Mouse (Mus musculus) heart, adult 2 months (tissue): ENCODE measurements around the gene Mkln1. TPM values are rescaled to one million over a fixed set of nuclear protein-coding genes. Genes with fewer than 3 reads are reported as not detected.
A peak's percentile ranks its signal among the peaks of the same experiment; 100 is the strongest.

Experiments used
- DNase-seq, 2 experiments: peaks; one replicate each; pipeline ENCODE4 v3.0.0; 2021
- H3K27ac ChIP-seq: fragments of 200-600 bp; 2 replicates; pipeline ENCODE4 v1.8.1; 2022
- H3K27me3 ChIP-seq: fragments of 200-500 bp; 2 replicates; pipeline ENCODE4 v1.6.1; 2012; ENCODE audit warnings: mild to moderate bottlenecking, low read length, inconsistent platforms, mixed read lengths; ENCODE audit not compliant: control insufficient read depth, insufficient read depth
- H3K36me3 ChIP-seq: fragments of 200-500 bp; 2 replicates; pipeline ENCODE4 v1.6.1; 2012; ENCODE audit warnings: low read length, inconsistent platforms; ENCODE audit not compliant: control insufficient read depth, insufficient read depth
- H3K4me1 ChIP-seq: fragments of 200-500 bp; 2 replicates; pipeline ENCODE4 v1.6.1; 2011; ENCODE audit warnings: low read length; ENCODE audit not compliant: control insufficient read depth, insufficient read depth
- H3K4me3 ChIP-seq: fragments of 200-600 bp; 2 replicates; pipeline ENCODE4 v1.8.1; 2022
- H3K79me2 ChIP-seq: fragments of 200-500 bp; replicated peaks from 2 replicates; pipeline ENCODE4 v1.6.1; 2012; ENCODE audit warnings: mild to moderate bottlenecking, inconsistent platforms, low read length, moderate library complexity, mixed read lengths; ENCODE audit not compliant: control insufficient read depth, insufficient read depth
- H3K9ac ChIP-seq: fragments of 200-500 bp; 2 replicates; pipeline ENCODE4 v1.6.1; 2012; ENCODE audit warnings: low read depth, mild to moderate bottlenecking, control low read depth, inconsistent platforms, low read length, mixed read lengths
- CTCF ChIP-seq: fragments of 200-600 bp; IDR thresholded peaks from 2 replicates; pipeline ENCODE4 v1.8.1; 2022; ENCODE audit warnings: antibody characterized with exemption, mild to moderate bottlenecking, moderate library complexity
- EP300 ChIP-seq: fragments of 200-500 bp; IDR thresholded peaks from 2 replicates; pipeline ENCODE4 v1.6.1; 2011; ENCODE audit warnings: low read depth, low read length, control low read depth; ENCODE audit not compliant: insufficient read depth
- POLR2A ChIP-seq: fragments of 200-500 bp; IDR thresholded peaks from 2 replicates; pipeline ENCODE4 v1.6.1; 2011; ENCODE audit warnings: mild to moderate bottlenecking, low read depth, low read length, control low read depth; ENCODE audit not compliant: insufficient read depth
- WGBS: fragments of 180-500 bp; shearing (Covaris S2); methylation state at CpG from one replicate; pipeline ENCODE4 v1.1.7; 2018; 5-methylcytosine and 5-hydroxymethylcytosine counted together
- intact Hi-C: fragments of 180-260 bp; cut with DNase I; formaldehyde crosslinking; loops from one replicate; pipeline ENCODE4 v1.15.1; 2025
- polyA plus RNA-seq: library from polyadenylated mRNA; depleted of rRNA; stranded (reverse); fragments of >200 nt; gene quantifications from 2 replicates; pipeline ENCODE4 v1.2.3, GENCODE M21; 2012
- total RNA-seq, 2 experiments: library from RNA; stranded (reverse); gene quantifications; 2 replicates each; pipeline ENCODE4 v1.2.3; 2021

Gene Mkln1
- total and polyA plus RNA-seq, 3 experiments = 52.5 to 157 (median 148) TPM

DNA sequence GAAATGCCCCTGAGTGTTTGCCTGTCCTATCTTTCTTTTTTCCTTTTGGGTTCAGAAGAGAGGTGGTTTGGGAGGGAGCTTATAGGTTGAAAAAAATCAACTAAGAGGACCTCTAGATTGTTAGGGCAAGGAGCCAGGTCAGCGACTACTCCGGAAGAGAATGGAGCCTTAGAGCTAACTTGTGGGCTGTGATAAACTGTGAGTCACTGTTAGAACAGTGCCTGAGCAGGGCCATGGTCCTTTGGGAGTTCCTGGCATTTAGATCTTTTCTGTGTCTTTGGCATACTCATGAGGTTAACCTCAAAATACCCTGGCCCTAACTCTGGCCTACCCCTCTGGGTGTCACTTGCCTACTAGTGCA, 119.8 kb downstream of the Mkln1 start:
- Histone ChIP-seq H3K79me2 (no peaks in the 10 kb centered on the region), H3K4me1 (peaks cover 16% of the 10 kb centered on the region), H3K9ac (no peak overlapping the region), H3K27me3 (no peaks in the 10 kb centered on the region), H3K4me3 (no peak overlapping the region), H3K36me3 (peaks cover 13% of the 10 kb centered on the region; the same call in 1 of the 2 replicates), H3K27ac (peak overlapping the region; percentile 74)
- 25% methylated on average over 2 of the region's 2 CpGs for WGBS
- peak; percentile 26 to 48 for DNase-seq
- TF ChIP-seq EP300 = 0 out of 2 replicates have a peak, but pooled peaks have one; percentile 21
- no peak for TF ChIP-seq POLR2A
- intact Hi-C loops = no loop called here

DNA sequence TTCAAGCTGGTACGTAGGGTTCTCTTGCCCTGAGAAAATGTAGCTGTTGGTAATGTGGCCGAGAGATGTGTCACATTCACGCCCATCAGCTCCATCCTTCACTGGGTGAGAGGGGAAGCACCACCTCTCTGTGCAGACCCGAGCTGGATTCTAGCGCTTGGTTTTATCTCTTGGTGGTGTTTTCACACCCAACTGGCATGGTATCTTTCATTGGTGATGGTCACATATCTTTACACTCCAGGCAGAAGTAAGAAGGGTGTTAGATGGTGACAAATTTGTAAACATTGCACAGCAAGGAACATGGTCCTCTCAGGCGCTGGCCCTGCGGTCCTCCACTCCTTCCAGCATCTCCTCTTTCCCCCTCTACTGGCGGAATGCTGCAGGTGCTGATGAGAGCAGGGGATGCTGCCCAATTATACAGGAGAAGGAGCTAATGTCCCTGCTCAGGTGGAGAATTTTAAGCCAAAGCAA, 120.5 kb downstream of the Mkln1 start:
- peak in 1 of 2 experiments; percentile 36 for DNase-seq
- intact Hi-C loops = no loop called here
- 58% methylated on average over 8 of the region's 8 CpGs for WGBS
- no peaks in the 10 kb centered on the region for H3K79me2 ChIP-seq
- H3K27ac ChIP-seq = peak overlapping the region; percentile 74
- H3K36me3 ChIP-seq = peaks cover 13% of the 10 kb centered on the region; the same call in 1 of the 2 replicates
- TF ChIP-seq EP300 (0 out of 2 replicates have a peak, but pooled peaks have one; percentile 17), CTCF (peak; percentile 72), POLR2A (no peak)
- H3K4me3 ChIP-seq = no peak overlapping the region
- no peaks in the 10 kb centered on the region for H3K27me3 ChIP-seq
- peaks cover 16% of the 10 kb centered on the region for H3K4me1 ChIP-seq
- no peak overlapping the region for H3K9ac ChIP-seq

DNA sequence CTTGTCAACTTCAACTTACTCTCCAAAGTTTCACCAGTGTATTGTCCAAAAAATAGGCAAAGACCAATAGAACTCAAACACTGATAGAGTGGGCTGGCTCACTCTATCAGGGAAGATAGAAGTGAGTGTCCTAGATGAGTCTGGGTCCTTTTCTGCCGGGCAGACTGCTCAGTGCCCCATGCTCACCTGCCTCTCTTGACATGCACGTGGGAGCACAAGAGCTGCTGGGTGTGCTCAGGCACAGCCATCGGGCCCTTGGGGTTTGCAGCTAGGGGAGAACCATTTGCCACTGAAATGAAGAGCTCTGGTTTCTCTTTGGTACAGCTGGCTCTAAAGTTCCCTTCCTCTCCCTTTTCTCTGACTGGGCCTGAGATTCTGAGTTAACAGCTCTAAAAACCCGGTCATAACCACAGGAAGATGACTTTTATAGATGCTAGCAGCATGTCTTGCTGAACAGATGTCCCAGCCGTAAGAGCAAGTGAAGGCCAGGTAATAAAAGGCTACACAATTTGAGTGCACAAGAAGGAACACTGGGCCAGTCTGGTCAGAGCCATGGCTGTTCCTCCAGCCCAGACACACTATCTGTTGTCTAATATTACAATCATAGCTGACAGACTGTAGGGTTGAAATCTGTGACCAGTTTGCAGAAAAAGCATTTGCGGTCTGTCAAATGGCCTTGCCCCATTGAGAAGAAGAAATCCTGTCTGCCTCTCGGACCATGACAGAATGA, 122.1 kb downstream of the Mkln1 start:
- Histone ChIP-seq H3K27me3 (no peaks in the 10 kb centered on the region), H3K4me3 (no peak overlapping the region), H3K79me2 (no peaks in the 10 kb centered on the region), H3K4me1 (peaks cover 16% of the 10 kb centered on the region), H3K9ac (no peak overlapping the region), H3K36me3 (peaks cover 11% of the 10 kb centered on the region; the same call in 1 of the 2 replicates), H3K27ac (peak overlapping the region; percentile 9; the same call in 1 of the 2 replicates)
- DNase-seq = no peak
- WGBS = 60% methylated on average over 7 of the region's 7 CpGs
- TF ChIP-seq POLR2A = no peak
- no peak for TF ChIP-seq EP300
- no peak for TF ChIP-seq CTCF
- intact Hi-C loops = no loop called here

DNA sequence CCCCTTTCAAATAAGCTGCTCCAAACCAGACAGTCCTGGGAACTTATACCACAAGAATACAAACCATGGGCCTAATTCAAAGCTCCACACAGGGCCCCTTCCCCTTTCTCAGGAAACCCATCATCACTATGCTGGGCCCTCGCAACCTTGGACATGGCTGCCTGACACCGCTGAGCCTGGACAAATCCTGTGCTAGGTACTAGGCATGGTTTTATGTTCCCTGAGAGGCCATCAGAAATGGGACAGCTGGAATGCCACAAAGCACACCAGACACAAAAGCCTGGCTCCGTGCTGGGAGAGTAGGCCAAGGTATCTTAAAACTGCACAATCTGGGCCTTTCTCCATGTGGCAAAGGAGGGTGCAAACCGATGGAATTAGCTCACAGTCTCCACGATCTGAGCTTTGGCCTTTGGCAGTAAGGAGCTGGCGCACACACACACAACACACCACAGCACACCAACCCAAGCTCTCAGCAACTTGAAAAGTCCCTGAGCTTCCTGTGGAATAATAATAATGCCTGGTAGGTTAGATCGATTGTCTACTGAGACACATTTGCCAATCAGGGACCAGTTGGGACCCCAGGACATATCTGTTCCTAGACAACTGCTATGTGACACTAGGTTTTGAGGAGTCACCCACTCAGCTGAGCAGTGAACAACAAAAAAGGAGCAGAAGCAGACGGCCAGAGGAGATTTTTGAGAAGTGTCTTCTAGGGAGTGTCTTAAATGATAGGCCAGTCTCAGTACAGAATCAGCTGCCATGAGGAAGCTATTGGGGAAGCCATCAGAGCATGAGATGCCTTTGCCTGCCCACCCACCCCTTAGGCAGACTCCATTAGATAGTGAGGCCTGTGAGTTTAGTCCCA, 123.2 kb downstream of the Mkln1 start:
- H3K4me1 ChIP-seq = peaks cover 16% of the 10 kb centered on the region
- no peaks in the 10 kb centered on the region for H3K27me3 ChIP-seq
- no peak for TF ChIP-seq CTCF
- no peak for TF ChIP-seq EP300
- TF ChIP-seq POLR2A = no peak
- H3K9ac ChIP-seq = no peak overlapping the region
- WGBS = 68% methylated on average over 8 of the region's 8 CpGs
- peak overlapping the region; percentile 9; the same call in 1 of the 2 replicates for H3K27ac ChIP-seq
- no peaks in the 10 kb centered on the region for H3K79me2 ChIP-seq
- H3K36me3 ChIP-seq = peaks cover 15% of the 10 kb centered on the region; the same call in 1 of the 2 replicates
- DNase-seq = peak in 1 of 2 experiments; percentile 17
- intact Hi-C loops = no loop called here
- no peak overlapping the region for H3K4me3 ChIP-seq

DNA sequence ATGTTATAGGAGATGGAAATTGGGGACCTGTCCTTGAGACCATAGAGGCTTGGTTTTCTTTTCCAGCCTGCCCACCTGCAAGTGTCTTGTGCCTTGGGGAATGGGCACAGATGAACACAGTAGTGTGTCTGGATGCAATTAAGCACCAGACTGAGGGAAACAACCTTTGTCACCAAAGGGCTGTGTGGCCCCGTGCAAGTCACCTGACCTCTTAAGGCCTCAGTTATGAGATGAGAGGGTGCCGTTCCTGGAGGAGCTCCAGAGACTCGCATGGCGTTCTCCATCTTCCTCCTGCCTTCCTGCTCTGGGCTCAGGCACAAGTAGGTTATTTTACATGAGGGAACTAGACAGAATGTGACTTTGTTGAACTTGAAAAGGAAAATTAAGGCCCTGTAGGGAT, 123.9 kb downstream of the Mkln1 start:
- no peaks in the 10 kb centered on the region for H3K27me3 ChIP-seq
- DNase-seq = no peak
- H3K27ac ChIP-seq = no peak overlapping the region
- intact Hi-C loops = no loop called here
- WGBS = 45% methylated on average over 4 of the region's 4 CpGs
- peaks cover 16% of the 10 kb centered on the region; the same call in 1 of the 2 replicates for H3K36me3 ChIP-seq
- no peak overlapping the region for H3K9ac ChIP-seq
- H3K4me3 ChIP-seq = no peak overlapping the region
- no peaks in the 10 kb centered on the region for H3K79me2 ChIP-seq
- TF ChIP-seq CTCF = no peak
- no peak for TF ChIP-seq POLR2A
- TF ChIP-seq EP300 = no peak
- H3K4me1 ChIP-seq = peaks cover 17% of the 10 kb centered on the region
